Mouse (Mus musculus) hindbrain, embryonic 10.5 days (tissue): Measurements from ENCODE around the gene Prrt4. TPM values are rescaled to one million over a fixed set of nuclear protein-coding genes. Genes with fewer than 3 reads are reported as not detected.
"Not testable (repeated sequence)": the region's sequence is repeated elsewhere in the genome, so short reads cannot be mapped to it uniquely, and the experiment has no call there.

Source experiments
- DNase-seq: peaks from one replicate; pipeline ENCODE4 v3.0.0-alpha.2; 2017; ENCODE audit warnings: low spot score
- H3K27ac ChIP-seq: fragments of 300-500 bp; sonication (generic); 2 replicates; pipeline ENCODE4 v1.5.1; 2016; ENCODE audit warnings: mild to moderate bottlenecking, moderate library complexity
- H3K27me3 ChIP-seq: fragments of 300-500 bp; sonication (generic); 2 replicates; pipeline ENCODE4 v1.6.1; 2016; ENCODE audit warnings: mild to moderate bottlenecking; ENCODE audit not compliant: poor library complexity, insufficient read depth, severe bottlenecking
- H3K36me3 ChIP-seq: fragments of 300-500 bp; sonication (generic); 2 replicates; pipeline ENCODE4 v1.6.1; 2016; ENCODE audit warnings: mild to moderate bottlenecking, moderate library complexity
- H3K4me1 ChIP-seq: fragments of 300-500 bp; sonication (generic); replicated peaks from 2 replicates; pipeline ENCODE4 v1.6.1; 2016; ENCODE audit warnings: mild to moderate bottlenecking
- H3K4me3 ChIP-seq: fragments of 300-500 bp; sonication (generic); 2 replicates; pipeline ENCODE4 v1.5.1; 2016; ENCODE audit warnings: mild to moderate bottlenecking, moderate library complexity
- H3K9me3 ChIP-seq: fragments of 300-500 bp; sonication (generic); 2 replicates; pipeline ENCODE4 v1.6.1; 2016; ENCODE audit warnings: mild to moderate bottlenecking, moderate library complexity
- WGBS: fragments of 180-500 bp; shearing (Covaris S2); methylation state at CpG from one replicate; pipeline ENCODE4 v1.1.7; 2016; 5-methylcytosine and 5-hydroxymethylcytosine counted together
- polyA plus RNA-seq: library from polyadenylated mRNA; unstranded; fragments of >200 nt; fragmentation: Nextera tagmentation; extraction: Ambion mirVana; gene quantifications from 2 replicates; pipeline ENCODE4 v1.2.1, GENCODE M21; 2016

Prrt4 gene
- polyA plus RNA-seq, 1 experiment from 2014 or later: 1.6 TPM

DNA sequence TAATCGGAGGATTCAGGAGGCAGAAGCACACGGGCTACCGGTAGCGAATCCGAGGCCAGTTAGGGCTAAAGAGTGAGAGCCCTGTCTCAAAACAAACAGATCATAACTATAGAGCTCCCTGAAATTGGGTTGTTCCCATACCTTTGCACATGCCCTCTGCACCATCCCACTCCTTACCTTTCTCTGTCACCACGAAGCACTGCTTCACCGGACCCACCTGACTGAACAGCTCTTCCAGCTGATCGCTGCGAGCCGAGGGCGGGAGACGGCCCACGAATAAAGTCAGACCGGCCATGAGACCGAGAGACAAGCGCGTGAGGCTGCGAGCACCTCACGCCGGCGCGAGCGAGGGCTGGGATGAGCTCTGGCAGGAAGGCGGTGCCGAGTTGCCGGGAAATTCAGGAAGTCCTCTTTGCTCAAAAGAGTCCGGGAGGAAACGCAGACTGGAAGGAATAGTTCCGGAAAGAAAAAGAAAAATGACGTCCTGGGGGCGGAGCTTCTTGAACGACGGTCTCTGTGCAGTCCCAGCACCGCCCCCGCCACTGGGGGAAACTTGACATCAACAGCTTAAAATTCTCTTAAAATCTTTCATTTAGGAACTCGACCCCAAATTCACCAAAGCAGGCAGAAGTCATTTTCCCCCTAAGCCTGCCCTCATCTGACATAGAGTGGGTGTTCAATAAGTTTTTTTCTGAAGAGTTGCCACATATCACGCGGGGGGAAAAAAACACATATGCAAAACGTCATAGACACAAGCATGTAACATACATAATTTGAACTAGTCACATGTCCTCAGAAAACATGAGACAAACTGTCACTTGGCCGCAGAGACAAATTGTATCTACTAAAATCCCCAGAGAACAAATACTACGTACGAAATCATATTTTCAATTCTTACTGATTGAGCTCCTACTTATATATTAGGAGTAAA lies 14.8 kb downstream of the Prrt4 start, which contains the start of gene Rbm28:
Gene Rbm28 (minus strand): TSS at position 693 of the 931 bp plus-strand sequence.
- H3K4me1 ChIP-seq: peaks cover 15% of the 10 kb centered on the region
- WGBS: 8% methylated on average over 42 of the region's 42 CpGs
- H3K27ac ChIP-seq: peak within 1 kb of the TSS; percentile 85
- peak within 1 kb of the TSS; percentile 88 for H3K4me3 ChIP-seq
- peak; percentile 84 for DNase-seq
- H3K36me3 ChIP-seq: peaks cover 10% of the 10 kb centered on the region
- H3K27me3 ChIP-seq: peaks cover 33% of the 10 kb centered on the region
- H3K9me3 ChIP-seq: no peaks in the 10 kb centered on the region

DNA sequence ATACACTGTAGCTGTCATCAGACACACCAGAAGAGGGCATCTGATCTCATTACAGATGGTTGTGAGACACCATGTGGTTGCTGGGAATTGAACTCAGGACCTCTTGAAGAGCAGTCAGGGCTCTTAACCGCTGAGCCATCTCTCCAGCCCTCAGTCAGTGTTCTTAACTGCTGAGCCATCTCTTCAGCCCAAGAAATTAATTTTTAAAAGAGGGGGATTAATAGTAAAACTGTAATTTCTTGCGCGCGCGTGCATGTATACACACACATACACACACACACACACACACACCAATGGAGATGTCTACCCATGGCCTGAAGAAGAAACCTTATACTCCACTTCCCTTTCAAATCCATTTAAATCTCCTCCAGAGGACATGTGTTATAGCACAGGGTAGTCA lies 18.1 kb downstream of the Prrt4 start:
- peaks cover 15% of the 10 kb centered on the region for H3K4me1 ChIP-seq
- peaks cover 43% of the 10 kb centered on the region for H3K36me3 ChIP-seq
- H3K9me3 ChIP-seq, DNase-seq, H3K4me3 ChIP-seq, H3K27me3 ChIP-seq, H3K27ac ChIP-seq: not testable (repeated sequence)
- WGBS: 92% methylated on average over 5 of the region's 5 CpGs

DNA sequence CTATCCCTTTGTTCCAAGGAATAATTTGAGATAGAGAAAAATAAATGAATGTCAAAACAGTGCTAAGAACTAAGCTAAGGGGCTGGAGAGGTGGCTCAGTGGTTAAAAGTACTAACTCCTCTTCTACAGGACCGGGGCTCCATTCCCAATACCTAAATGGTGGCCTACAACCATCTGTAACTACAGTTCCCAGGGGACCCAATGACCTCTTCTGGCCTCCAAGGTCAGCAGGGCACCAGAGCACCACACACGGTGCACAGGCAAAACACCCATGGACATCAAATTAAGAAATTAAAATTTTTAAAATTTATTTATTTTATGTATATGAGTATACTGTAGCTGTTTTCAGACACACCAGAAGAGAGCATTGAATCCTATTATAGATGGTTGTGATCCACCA lies 18.6 kb downstream of the Prrt4 start:
- Histone ChIP-seq H3K9me3 (no peaks in the 10 kb centered on the region), H3K27me3 (no peaks in the 10 kb centered on the region), H3K27ac (no peak overlapping the region), H3K36me3 (peaks cover 48% of the 10 kb centered on the region), H3K4me3 (no peak overlapping the region), H3K4me1 (peaks cover 15% of the 10 kb centered on the region)
- WGBS: 90% methylated on average over 2 of the region's 2 CpGs
- no peak for DNase-seq

DNA sequence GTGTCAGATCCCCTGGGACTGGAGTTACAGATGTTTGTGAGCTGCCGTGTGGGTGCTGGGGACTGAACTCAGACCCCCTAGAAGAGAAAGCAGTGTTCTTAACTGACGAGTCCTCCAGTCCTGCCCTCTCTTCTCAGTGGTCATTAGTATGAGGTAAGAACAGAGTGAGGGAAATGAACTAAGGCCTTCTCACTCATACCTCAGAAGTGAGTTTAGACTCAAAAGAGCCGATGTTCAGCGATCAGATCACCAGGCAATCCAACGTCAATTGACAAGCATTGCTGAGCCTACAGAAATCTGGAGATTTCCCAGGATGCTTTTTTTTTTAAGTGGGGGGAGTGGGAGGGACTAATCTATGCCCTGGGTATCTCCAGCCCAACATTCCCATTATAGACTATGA lies 23.1 kb downstream of the Prrt4 start:
- no peak for DNase-seq
- H3K36me3 ChIP-seq: peaks cover 88% of the 10 kb centered on the region
- no peaks in the 10 kb centered on the region for H3K27me3 ChIP-seq
- 96% methylated on average over 5 of the region's 5 CpGs for WGBS
- no peaks in the 10 kb centered on the region for H3K9me3 ChIP-seq
- H3K27ac ChIP-seq: no peak overlapping the region
- no peak overlapping the region for H3K4me3 ChIP-seq
- no peaks in the 10 kb centered on the region for H3K4me1 ChIP-seq

DNA sequence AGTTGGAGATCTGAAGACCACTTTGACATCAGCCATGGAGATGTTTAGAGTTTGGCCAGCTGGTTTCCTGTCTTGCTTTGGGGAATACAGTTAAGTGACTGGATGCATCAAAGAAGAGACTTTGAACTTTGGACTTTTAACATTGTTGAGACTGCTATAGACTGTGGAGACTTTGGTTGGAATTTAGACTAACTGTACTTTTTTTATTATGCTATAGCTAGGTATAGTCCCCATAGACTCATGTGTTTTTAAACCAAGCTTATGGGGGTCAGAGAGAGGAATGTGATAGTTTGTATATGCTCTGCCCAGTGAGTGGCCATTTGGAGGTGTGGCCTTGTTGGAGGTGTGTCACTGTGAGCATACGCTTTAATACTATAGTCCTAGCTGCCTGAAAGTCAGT lies 29.4 kb downstream of the Prrt4 start:
- H3K9me3 ChIP-seq: no peaks in the 10 kb centered on the region
- H3K27ac ChIP-seq: no peak overlapping the region
- H3K27me3 ChIP-seq: no peaks in the 10 kb centered on the region
- 91% methylated on average over 1 of the region's 1 CpGs for WGBS
- DNase-seq: no peak
- H3K36me3 ChIP-seq: peaks cover 71% of the 10 kb centered on the region
- no peak overlapping the region for H3K4me3 ChIP-seq
- H3K4me1 ChIP-seq: no peaks in the 10 kb centered on the region

DNA sequence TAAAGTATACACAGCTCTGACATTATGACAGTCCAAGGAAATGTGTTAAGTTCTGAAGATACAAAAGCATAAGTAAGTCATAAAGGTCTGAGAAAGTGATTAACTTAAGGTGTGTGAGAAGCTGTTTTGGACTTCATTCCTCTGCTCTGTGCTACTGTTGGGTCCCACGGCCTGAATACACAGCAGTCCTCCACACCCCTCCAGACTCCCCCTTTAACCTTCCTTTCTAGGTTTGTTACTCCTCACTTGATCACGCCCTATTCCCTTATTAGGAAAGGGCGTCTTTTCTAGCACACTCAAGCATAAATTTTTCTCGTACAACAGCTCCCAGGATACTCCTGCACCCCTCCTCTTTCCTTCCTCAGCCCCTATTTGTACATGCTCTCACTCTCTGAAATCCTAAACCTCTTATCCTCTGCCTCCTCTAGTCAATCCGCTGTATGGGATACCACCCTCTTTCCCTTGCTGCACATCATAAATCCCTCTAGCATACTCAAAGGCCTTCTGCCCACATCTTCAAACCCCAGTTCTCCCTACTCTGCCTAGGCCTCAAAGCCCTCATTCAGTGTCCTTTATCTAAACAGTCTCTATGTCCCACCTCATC lies 31.9 kb downstream of the Prrt4 start:
- Histone ChIP-seq H3K4me1 (no peaks in the 10 kb centered on the region), H3K9me3 (no peaks in the 10 kb centered on the region), H3K36me3 (peaks cover 56% of the 10 kb centered on the region), H3K4me3 (no peak overlapping the region), H3K27me3 (no peaks in the 10 kb centered on the region), H3K27ac (no peak overlapping the region)
- WGBS: 87% methylated on average over 5 of the region's 5 CpGs
- DNase-seq: no peak

DNA sequence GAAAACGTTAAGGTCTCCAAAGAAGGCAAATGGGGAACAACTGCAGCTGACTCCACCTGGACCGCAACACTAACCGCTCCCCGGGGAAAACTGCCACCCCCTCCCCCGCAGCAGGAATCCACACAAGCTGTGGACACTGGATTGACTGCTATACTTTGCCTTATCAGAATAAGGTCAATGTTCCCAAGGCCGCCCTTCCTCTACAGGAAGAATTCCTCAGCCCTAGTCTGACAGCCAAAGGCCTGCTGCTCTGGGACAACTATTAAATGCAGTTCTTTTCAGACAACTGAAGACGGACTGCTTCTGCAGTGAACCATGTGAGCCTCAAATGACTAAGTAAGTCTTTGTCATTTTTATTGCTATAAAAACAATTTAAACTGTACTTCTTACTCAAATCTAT lies 32.7 kb downstream of the Prrt4 start:
- H3K27me3 ChIP-seq: no peaks in the 10 kb centered on the region
- H3K4me1 ChIP-seq: no peaks in the 10 kb centered on the region
- H3K27ac ChIP-seq: no peak overlapping the region
- H3K36me3 ChIP-seq: peaks cover 56% of the 10 kb centered on the region
- 88% methylated on average over 7 of the region's 7 CpGs for WGBS
- no peak for DNase-seq
- H3K9me3 ChIP-seq: no peaks in the 10 kb centered on the region
- H3K4me3 ChIP-seq: no peak overlapping the region

DNA sequence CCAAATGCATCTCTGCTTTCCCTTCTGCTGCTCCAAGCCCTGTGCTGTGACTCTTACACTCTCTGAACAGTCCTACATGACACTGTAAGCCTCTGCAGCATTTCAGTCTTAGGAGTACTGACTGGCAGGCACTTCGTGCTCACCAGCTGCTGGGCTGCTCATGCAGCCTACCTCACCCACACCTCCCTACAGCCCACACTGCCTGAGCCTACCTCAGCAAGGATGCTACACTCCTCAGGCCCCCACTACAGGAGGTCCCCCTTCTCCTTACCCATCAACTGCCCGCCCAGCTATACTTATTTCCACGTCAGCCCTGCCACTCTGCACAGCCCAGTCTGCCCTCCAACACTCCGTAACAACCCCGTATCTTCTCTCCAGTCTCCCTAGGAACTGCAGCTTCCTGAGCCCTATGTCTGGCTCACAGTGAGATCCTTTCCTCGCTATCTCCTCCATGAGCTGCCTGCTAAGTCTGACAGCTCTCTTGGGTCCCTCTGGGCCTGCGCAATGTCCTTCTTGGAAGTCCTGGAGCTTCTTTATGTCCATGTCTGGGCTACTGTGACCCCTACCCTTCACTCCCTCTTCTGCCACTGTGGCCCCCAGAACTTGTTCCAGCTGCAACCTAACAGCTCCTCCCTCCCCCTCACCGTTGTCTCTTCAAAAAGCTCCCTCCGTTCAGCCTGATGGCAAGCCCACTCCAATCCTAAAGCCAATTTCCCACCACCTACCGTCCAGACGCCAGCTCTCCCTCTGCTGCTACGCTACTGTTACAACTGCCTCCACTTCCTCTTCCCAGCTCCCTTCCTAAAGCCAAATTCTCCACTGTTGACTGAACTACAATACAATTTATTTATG lies 33.7 kb downstream of the Prrt4 start:
- H3K4me1 ChIP-seq: no peaks in the 10 kb centered on the region
- H3K36me3 ChIP-seq: peaks cover 54% of the 10 kb centered on the region
- WGBS: 79% methylated on average over 12 of the region's 12 CpGs
- H3K4me3 ChIP-seq: no peak overlapping the region
- no peaks in the 10 kb centered on the region for H3K9me3 ChIP-seq
- no peaks in the 10 kb centered on the region for H3K27me3 ChIP-seq
- no peak overlapping the region for H3K27ac ChIP-seq
- DNase-seq: no peak

DNA sequence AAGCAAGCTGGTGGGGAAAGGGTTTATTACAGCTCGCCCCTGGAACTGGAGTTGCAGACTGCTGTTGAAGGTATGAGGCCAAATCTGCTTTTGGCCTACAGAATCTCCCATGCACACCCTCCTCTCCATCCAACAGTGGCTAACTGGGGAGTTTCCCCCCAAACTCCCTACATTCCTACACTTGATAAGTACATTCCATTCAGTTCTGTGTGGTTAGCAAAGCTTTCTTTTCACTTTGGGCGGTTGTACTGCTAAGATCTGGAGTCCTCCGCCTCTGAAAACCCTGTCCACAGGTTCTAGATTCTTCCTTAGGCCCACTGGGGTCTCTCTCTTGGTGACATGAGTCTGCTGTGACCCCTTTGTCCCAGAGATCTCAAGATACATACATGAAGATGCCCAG lies 34.4 kb downstream of the Prrt4 start:
- H3K4me1 ChIP-seq: no peaks in the 10 kb centered on the region
- peaks cover 53% of the 10 kb centered on the region for H3K36me3 ChIP-seq
- no peaks in the 10 kb centered on the region for H3K27me3 ChIP-seq
- H3K27ac ChIP-seq: no peak overlapping the region
- no peak for DNase-seq
- H3K9me3 ChIP-seq: no peaks in the 10 kb centered on the region
- H3K4me3 ChIP-seq: no peak overlapping the region
- 88% methylated on average over 3 of the region's 3 CpGs for WGBS

DNA sequence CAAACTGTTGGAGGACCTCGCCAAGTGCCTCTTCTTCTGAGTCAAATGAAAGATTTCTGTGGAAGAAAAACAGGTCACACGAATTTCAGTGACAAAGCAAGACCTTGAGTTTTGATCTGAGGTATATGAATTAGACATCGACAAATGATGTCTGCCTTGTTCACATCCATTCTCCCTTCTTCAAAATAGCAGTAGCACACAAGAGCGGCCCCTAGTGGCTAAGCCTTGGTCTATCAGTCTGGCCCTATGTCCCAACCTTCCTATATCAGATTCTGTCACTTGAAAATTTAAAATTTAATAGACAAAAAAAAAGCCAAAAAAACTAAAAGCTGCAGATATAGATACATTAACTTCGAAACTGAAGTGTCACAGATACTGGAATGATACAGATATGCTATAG lies 35.8 kb downstream of the Prrt4 start:
- no peaks in the 10 kb centered on the region for H3K27me3 ChIP-seq
- H3K4me1 ChIP-seq: no peaks in the 10 kb centered on the region
- H3K9me3 ChIP-seq: no peaks in the 10 kb centered on the region
- no peak overlapping the region for H3K4me3 ChIP-seq
- H3K27ac ChIP-seq: no peak overlapping the region
- peak; percentile 56 for DNase-seq
- WGBS: 46% methylated on average over 5 of the region's 5 CpGs
- H3K36me3 ChIP-seq: peaks cover 50% of the 10 kb centered on the region

DNA sequence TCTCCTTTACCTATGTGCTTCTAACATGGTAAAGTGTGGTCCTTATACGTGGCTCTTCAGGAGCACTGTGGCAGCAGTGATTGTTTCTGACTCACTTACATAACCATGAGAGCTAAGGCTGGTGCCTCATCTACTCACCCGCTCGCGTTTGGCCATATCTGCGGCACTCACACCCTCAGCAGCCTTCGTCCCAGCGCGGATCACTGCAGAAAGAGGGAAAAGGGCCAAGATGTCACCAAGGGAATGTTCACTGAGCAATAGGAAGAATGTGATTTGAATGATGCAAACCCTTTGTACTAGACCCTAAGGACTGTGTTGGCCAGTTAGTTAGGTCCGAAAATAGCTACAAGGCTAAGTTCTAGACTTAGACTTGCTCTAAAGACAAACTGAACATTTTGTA lies 41.9 kb downstream of the Prrt4 start:
- WGBS: 93% methylated on average over 9 of the region's 9 CpGs
- peaks cover 90% of the 10 kb centered on the region for H3K36me3 ChIP-seq
- H3K9me3 ChIP-seq: no peaks in the 10 kb centered on the region
- DNase-seq: no peak
- H3K27ac ChIP-seq: no peak overlapping the region
- no peaks in the 10 kb centered on the region for H3K27me3 ChIP-seq
- no peak overlapping the region for H3K4me3 ChIP-seq
- no peaks in the 10 kb centered on the region for H3K4me1 ChIP-seq

DNA sequence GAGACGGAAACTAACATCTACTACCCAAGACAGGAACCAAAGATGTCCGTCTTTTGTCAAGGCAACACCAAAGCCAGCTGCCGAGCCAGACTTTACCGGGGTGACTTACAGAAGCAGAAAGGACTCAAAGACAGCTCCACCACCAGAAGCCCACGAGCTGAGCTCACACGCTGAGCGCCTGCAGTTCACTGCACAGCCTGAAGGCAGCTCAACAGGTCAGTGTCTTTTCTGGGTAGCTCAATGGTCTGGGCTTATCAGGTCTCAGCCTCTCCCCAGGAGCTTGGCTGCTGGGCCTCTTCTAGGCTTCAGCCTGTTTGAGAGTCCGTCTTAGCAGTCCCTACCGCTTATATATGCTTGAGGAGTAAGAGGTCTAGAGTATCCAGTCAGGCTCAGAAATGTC lies 46.3 kb downstream of the Prrt4 start:
- peaks cover 99% of the 10 kb centered on the region for H3K36me3 ChIP-seq
- no peak for DNase-seq
- WGBS: 90% methylated on average over 9 of the region's 9 CpGs
- H3K4me3 ChIP-seq: no peak overlapping the region
- H3K27ac ChIP-seq: no peak overlapping the region
- no peaks in the 10 kb centered on the region for H3K4me1 ChIP-seq
- H3K27me3 ChIP-seq: no peaks in the 10 kb centered on the region
- H3K9me3 ChIP-seq: no peaks in the 10 kb centered on the region
